Mouse (Mus musculus) liver, adult (tissue): ENCODE results near the gene Mboat7.

Experiments
- GATA4 ChIP-seq: IDR thresholded peaks from 2 replicates; pipeline ENCODE4 v1.6.1; 2014; ENCODE audit warnings: mild to moderate bottlenecking, low read length; ENCODE audit not compliant: insufficient replicate concordance

The Mboat7 gene

DNA sequence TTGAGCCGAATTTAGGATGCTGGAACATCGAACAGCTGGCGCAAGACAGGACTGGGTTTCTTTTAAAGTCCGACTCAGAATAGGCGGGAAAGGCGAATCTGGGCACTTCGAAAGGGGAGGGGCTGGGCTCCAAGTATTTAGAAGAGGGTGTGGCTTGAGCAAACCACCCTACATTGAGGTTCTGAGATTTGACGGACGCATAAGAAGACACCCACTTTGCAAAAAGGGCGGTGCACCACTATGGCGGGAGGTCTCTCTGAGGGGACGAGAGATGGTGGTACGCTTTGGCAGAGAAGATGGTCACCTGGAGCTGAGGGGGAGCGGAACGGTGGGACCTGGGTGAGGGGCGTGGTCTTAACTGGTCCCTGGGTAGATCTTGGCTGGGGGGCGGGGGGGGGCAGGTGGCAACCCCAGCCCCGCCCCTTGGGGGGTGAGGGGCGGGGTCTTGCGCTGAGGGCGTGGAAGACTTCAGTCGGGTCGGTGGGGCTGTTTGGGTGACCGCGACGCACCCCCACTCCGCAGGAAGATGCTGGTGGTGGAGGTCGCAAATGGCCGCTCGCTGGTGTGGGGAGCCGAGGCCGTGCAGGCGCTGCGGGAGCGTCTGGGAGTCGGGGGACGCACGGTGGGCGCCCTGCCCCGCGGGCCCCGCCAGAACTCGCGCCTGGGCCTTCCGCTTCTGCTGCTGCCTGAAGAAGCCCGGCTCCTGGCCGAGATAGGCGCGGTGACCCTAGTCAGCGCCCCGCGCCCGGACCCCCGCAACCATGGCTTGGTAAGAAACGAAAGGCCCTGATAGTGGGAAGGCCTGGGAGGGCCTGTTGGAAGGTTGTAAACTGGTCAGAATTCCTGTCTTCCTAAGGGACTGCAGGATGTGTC, 989 bp upstream of the Mboat7 start:
- no peak for TF ChIP-seq GATA4

GRCm38 (mm10) chr7:3693809-3694075, 419 bp upstream of the Mboat7 start:
- no peak for TF ChIP-seq GATA4

GRCm38 (mm10) chr7:3692382-3692986, 839 bp downstream of the Mboat7 start, which contains the start of gene Tsen34:
Tsen34 (plus strand) TSS chr7:3692863.
- TF ChIP-seq GATA4: no peak

DNA sequence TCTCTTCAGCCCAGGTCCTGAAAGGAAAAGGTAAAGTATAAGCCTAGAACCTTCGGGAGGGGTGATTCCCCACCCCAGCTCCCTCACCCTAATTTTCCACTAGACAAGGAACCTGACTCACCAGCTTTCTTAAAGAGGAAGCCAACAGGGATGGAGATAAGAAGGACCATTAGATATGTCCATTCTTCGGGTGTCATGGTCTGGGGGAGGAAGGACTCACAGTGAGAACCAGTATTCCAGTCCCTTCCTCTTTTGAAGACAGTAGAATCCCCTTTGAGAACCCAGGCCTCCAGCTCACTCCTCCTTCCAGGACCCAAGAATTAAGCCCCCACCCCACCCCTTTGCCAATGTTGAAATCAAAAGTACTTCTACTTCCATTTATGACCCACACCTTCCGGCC, 1.4 kb downstream of the Mboat7 start:
- TF ChIP-seq GATA4: no peak

- TF ChIP-seq GATA4: no peak
Observed at GRCm38 (mm10) chr7:3685400-3686187, 7.7 kb downstream of the Mboat7 start.

DNA sequence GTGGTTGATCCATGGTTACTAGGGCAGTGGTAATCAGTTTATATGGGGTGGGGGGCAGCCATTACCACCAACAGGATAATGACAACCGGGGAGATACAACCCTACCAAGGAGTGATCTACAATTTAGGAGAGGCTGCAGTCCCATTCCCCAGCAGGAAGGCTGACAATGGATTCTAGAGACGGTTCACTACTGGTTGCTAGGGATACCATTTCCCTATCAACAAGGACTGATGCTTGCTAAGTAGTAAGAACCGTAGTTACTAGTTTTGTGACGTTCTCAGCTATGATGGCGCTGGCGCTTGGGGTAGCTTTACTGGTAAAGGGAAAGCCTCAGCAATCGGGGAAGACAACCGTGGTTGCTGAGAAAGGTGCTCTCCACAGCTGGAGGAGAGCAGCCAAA, 8.6 kb downstream of the Mboat7 start:
- no peak for TF ChIP-seq GATA4

DNA sequence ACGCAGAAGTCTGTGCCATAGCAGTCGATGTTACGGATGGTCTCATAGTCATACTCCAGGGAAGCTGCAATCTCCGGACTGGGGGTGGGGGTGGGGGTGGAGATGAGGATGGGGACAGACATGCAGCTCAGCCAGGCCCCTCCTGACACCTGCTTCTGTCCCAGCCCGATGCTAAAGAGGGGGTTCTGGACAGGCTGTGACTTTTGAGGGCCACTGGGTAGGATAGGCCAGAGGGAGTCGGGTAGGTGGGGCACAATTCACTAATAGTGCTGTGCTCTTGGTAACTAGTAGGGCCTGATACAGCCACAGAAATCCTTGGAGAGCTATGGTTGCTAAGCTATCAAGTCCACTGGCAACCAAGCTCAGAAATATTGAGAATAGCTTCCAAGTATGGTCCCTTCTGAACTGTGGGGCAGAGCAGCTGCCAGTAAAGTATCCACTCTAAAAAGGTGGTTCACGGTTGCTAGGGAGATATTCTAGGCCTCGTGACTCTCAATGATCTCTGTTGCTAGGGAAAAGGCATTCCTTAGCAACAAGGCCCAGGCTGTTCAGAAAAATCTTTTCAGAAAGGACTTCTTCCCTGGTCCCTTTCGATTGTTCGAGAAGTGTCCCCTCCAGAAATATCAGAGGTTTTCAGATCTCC, 9.3 kb downstream of the Mboat7 start:
- no peak for TF ChIP-seq GATA4

DNA sequence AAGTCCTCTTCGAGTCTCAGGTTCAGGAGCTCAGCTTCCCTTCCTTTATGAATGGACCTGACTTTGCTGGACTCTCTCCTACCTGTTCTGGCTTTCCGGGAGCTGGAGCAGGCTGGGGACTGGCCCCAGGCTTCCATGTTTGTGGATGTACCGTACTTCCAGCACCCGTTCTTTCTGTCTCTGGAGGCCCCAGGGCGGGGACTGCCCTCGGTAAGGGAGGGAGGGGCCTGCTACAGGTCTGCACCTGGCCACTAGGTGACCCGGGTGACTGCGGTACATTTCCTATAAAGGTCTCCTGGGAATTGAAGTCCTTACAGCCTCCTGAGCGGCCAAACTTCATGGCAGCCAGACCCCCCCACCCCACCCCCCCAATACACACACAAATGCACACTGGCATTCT, 16.0 kb downstream of the Mboat7 start, which contains the start of gene Tmc4:
Gene Tmc4, minus strand, starts transcription at position 212 of the 400 bp plus-strand sequence.
- no peak for TF ChIP-seq GATA4

GRCm38 (mm10) chr7:3676371-3676770, 17.0 kb downstream of the Mboat7 start:
- TF ChIP-seq GATA4: no peak

DNA sequence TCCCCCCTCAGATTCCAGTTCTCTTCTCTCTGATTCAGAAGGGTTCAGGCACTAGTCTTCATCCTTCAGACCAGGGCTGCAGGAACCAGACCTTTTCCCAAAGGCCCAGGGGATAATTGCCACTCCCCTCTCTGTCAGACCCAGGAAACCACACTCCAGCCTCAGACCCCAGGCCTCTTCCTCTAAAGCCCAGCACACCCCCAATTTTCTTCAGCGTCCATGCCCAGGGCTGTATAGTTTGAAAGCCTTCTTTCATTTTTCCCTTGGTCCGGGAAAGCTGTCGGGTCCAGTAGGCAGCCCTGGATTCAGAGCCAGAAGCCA, 18.1 kb downstream of the Mboat7 start:
- no peak for TF ChIP-seq GATA4

- no peak for TF ChIP-seq GATA4
Observed at GRCm38 (mm10) chr7:3674507-3675227, 18.7 kb downstream of the Mboat7 start.

DNA sequence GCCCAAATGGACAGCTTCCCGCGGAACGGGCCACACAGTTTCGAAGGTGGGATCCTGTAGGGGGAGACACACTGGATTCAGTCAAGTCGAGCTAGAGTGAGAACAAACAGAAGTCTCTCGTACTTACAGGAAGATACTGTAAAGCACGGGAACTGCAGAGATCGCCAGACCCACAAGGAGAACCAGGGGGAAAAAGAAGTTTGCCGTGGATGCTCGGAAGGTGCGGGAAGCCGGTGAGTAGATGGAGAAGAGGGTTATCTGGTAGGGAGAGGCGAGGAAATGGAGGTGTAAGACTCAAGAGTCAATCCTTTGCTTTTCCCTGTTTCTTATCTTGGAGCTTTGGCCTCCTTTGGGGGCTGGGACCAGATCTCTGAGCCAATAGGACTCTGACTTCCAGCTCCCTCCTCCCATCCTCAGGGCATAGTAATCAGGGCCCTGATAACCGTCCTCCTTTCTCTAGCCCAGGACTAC, 26.4 kb downstream of the Mboat7 start:
- TF ChIP-seq GATA4: no peak

GRCm38 (mm10) chr7:3665215-3666114, 27.9 kb downstream of the Mboat7 start, which contains the start of gene Leng1:
Leng1 (minus strand) TSS chr7:3665840.
- no peak; the same call in 1 of the 2 replicates for TF ChIP-seq GATA4

- no peak for TF ChIP-seq GATA4
Observed at GRCm38 (mm10) chr7:3664524-3665214, 28.7 kb downstream of the Mboat7 start.

- no peak for TF ChIP-seq GATA4
Observed at GRCm38 (mm10) chr7:3658578-3658977, 34.7 kb downstream of the Mboat7 start.
